Mouse (Mus musculus) lung, embryonic 16.5 days (tissue): ENCODE data around the gene 9130019O22Rik. TPM values are rescaled to one million over a fixed set of nuclear protein-coding genes. Genes with fewer than 3 reads are reported as not detected.
A peak's percentile ranks its signal among the peaks of the same experiment; 100 is the strongest.
"Not testable (repeated sequence)": the region's sequence is repeated elsewhere in the genome, so short reads cannot be mapped to it uniquely, and the experiment has no call there.

Source experiments
- ATAC-seq: fragments of 200-750 bp; cut with Nextera tagmentation; 2 replicates; pipeline ENCODE4 v1.8.0; 2017; ENCODE audit warnings: low read depth, mild to moderate bottlenecking, moderate library complexity
- H3K27ac ChIP-seq: fragments of 300-500 bp; sonication (generic); 2 replicates; pipeline ENCODE4 v1.5.1; 2014; ENCODE audit warnings: mild to moderate bottlenecking, control low read depth, low read length
- H3K27me3 ChIP-seq: fragments of 300-500 bp; sonication (generic); 2 replicates; pipeline ENCODE4 v1.6.1; 2014; ENCODE audit warnings: low read depth, low read length, mixed read lengths; ENCODE audit not compliant: control insufficient read depth, insufficient read depth
- H3K36me3 ChIP-seq: fragments of 300-500 bp; sonication (generic); 2 replicates; pipeline ENCODE4 v1.6.1; 2014; ENCODE audit warnings: low read length; ENCODE audit not compliant: control insufficient read depth, insufficient read depth
- H3K4me1 ChIP-seq: fragments of 300-500 bp; sonication (generic); replicated peaks from 2 replicates; pipeline ENCODE4 v1.6.1; 2014; ENCODE audit warnings: low read length, mixed read lengths; ENCODE audit not compliant: control insufficient read depth, insufficient read depth
- H3K4me2 ChIP-seq: fragments of 300-500 bp; sonication (generic); 2 replicates; pipeline ENCODE4 v1.6.1; 2014; ENCODE audit warnings: low read depth, low read length, control low read depth
- H3K4me3 ChIP-seq: fragments of 300-500 bp; sonication (generic); 2 replicates; pipeline ENCODE4 v1.5.1; 2014; ENCODE audit warnings: mild to moderate bottlenecking, low read length, control low read depth
- H3K9ac ChIP-seq: fragments of 300-500 bp; sonication (generic); 2 replicates; pipeline ENCODE4 v1.6.1; 2014; ENCODE audit warnings: low read length, control low read depth
- H3K9me3 ChIP-seq: fragments of 300-500 bp; sonication (generic); 2 replicates; pipeline ENCODE4 v1.6.1; 2016; ENCODE audit warnings: low read length; ENCODE audit not compliant: control insufficient read depth
- WGBS: fragments of 180-500 bp; shearing (Covaris S2); extraction: QIAGEN DNeasy Blood & Tissue Kit; methylation state at CpG from one replicate; pipeline ENCODE4 v1.1.7; 2014; 5-methylcytosine and 5-hydroxymethylcytosine counted together
- polyA plus RNA-seq: library from polyadenylated mRNA; unstranded; fragments of >200 nt; fragmentation: Nextera tagmentation; extraction: Ambion mirVana; gene quantifications from 2 replicates; pipeline ENCODE4 v1.2.1, GENCODE M21; 2015

The 9130019O22Rik gene
- polyA plus RNA-seq, 1 experiment from 2014 or later, result 8.0 TPM

GRCm38 (mm10) chr7:127363475-127363921, 23.5 kb downstream of the 9130019O22Rik start:
- peak; percentile 43; the same call in 1 of the 2 replicates for ATAC-seq
- WGBS, result 4% methylated on average over 24 of the region's 24 CpGs
- peak overlapping the region; percentile 51 for H3K4me3 ChIP-seq
- H3K9me3 ChIP-seq, result no peaks in the 10 kb centered on the region
- peak overlapping the region; percentile 83 for H3K4me2 ChIP-seq
- H3K9ac ChIP-seq, result peak overlapping the region; percentile 73
- peaks cover 3% of the 10 kb centered on the region; the same call in 1 of the 2 replicates for H3K27me3 ChIP-seq
- H3K36me3 ChIP-seq, result no peaks in the 10 kb centered on the region
- peaks cover 4% of the 10 kb centered on the region; the same call in 1 of the 2 replicates for H3K4me1 ChIP-seq
- H3K27ac ChIP-seq, result no peak overlapping the region

- H3K36me3 ChIP-seq, ATAC-seq, H3K4me1 ChIP-seq, H3K27me3 ChIP-seq, H3K27ac ChIP-seq, H3K9ac ChIP-seq, H3K9me3 ChIP-seq: not testable (repeated sequence)
- Histone ChIP-seq H3K4me3 (peak overlapping the region; percentile 5; the same call in 1 of the 2 replicates), H3K4me2 (peak overlapping the region; percentile 20)
- 21% methylated on average over 13 of the region's 13 CpGs for WGBS
Observed at GRCm38 (mm10) chr7:127362418-127362817, 24.5 kb downstream of the 9130019O22Rik start.

GRCm38 (mm10) chr7:127361449-127361848, 25.5 kb downstream of the 9130019O22Rik start:
- Histone ChIP-seq H3K9ac (no peak overlapping the region), H3K27ac (no peak overlapping the region), H3K4me1 (peaks cover 4% of the 10 kb centered on the region; the same call in 1 of the 2 replicates), H3K4me3 (no peak overlapping the region), H3K9me3 (no peaks in the 10 kb centered on the region), H3K36me3 (no peaks in the 10 kb centered on the region), H3K27me3 (peaks cover 3% of the 10 kb centered on the region; the same call in 1 of the 2 replicates), H3K4me2 (no peak overlapping the region)
- WGBS, result 30% methylated on average over 13 of the region's 13 CpGs
- peak; percentile 26 for ATAC-seq

- no peaks in the 10 kb centered on the region for H3K9me3 ChIP-seq
- peaks cover 4% of the 10 kb centered on the region; the same call in 1 of the 2 replicates for H3K4me1 ChIP-seq
- no peak overlapping the region for H3K4me3 ChIP-seq
- no peak overlapping the region for H3K4me2 ChIP-seq
- H3K36me3 ChIP-seq, result no peaks in the 10 kb centered on the region
- no peak overlapping the region for H3K27ac ChIP-seq
- 46% methylated on average over 4 of the region's 4 CpGs for WGBS
- H3K9ac ChIP-seq, result no peak overlapping the region
- ATAC-seq, result no peak
- H3K27me3 ChIP-seq, result peaks cover 3% of the 10 kb centered on the region; the same call in 1 of the 2 replicates
Observed at GRCm38 (mm10) chr7:127360265-127360664, 26.7 kb downstream of the 9130019O22Rik start.

GRCm38 (mm10) chr7:127358472-127358871, 28.5 kb downstream of the 9130019O22Rik start:
- H3K9ac ChIP-seq, result no peak overlapping the region
- peaks cover 1% of the 10 kb centered on the region for H3K9me3 ChIP-seq
- WGBS, result 57% methylated on average over 4 of the region's 4 CpGs
- H3K27me3 ChIP-seq, result no peaks in the 10 kb centered on the region; the same call in 1 of the 2 replicates
- H3K36me3 ChIP-seq, result no peaks in the 10 kb centered on the region
- no peak for ATAC-seq
- no peak overlapping the region for H3K4me3 ChIP-seq
- H3K4me2 ChIP-seq, result no peak overlapping the region
- H3K4me1 ChIP-seq, result peaks cover 3% of the 10 kb centered on the region; the same call in 1 of the 2 replicates
- H3K27ac ChIP-seq, result no peak overlapping the region

GRCm38 (mm10) chr7:127357871-127358270, 29.1 kb downstream of the 9130019O22Rik start:
- 61% methylated on average over 2 of the region's 2 CpGs for WGBS
- H3K4me1 ChIP-seq, result no peaks in the 10 kb centered on the region
- H3K9me3 ChIP-seq, result peaks cover 4% of the 10 kb centered on the region
- no peak overlapping the region for H3K27ac ChIP-seq
- ATAC-seq, result no peak
- H3K4me3 ChIP-seq, result no peak overlapping the region
- no peaks in the 10 kb centered on the region for H3K36me3 ChIP-seq
- H3K27me3 ChIP-seq, result no peaks in the 10 kb centered on the region; the same call in 1 of the 2 replicates
- no peak overlapping the region for H3K9ac ChIP-seq
- no peak overlapping the region for H3K4me2 ChIP-seq

GRCm38 (mm10) chr7:127355796-127356195, 31.2 kb downstream of the 9130019O22Rik start:
- Histone ChIP-seq H3K9ac (no peak overlapping the region), H3K27me3 (no peaks in the 10 kb centered on the region; the same call in 1 of the 2 replicates), H3K27ac (no peak overlapping the region), H3K4me3 (no peak overlapping the region), H3K4me2 (no peak overlapping the region), H3K4me1 (no peaks in the 10 kb centered on the region), H3K9me3 (peaks cover 4% of the 10 kb centered on the region), H3K36me3 (no peaks in the 10 kb centered on the region)
- no peak for ATAC-seq
- 48% methylated on average over 3 of the region's 3 CpGs for WGBS

GRCm38 (mm10) chr7:127351230-127352004, 35.5 kb downstream of the 9130019O22Rik start:
- Histone ChIP-seq H3K27ac (no peak overlapping the region), H3K9me3 (peaks cover 4% of the 10 kb centered on the region), H3K4me2 (no peak overlapping the region), H3K27me3 (no peaks in the 10 kb centered on the region; the same call in 1 of the 2 replicates), H3K4me1 (peaks cover 6% of the 10 kb centered on the region; the same call in 1 of the 2 replicates), H3K4me3 (no peak overlapping the region), H3K36me3 (no peaks in the 10 kb centered on the region), H3K9ac (no peak overlapping the region)
- WGBS, result 72% methylated on average over 5 of the region's 5 CpGs
- no peak for ATAC-seq

- H3K36me3 ChIP-seq, result peaks cover 16% of the 10 kb centered on the region
- peak overlapping the region; percentile 89 for H3K4me2 ChIP-seq
- peaks cover 14% of the 10 kb centered on the region for H3K4me1 ChIP-seq
- WGBS, result 12% methylated on average over 8 of the region's 8 CpGs
- peak overlapping the region; percentile 20; the same call in 1 of the 2 replicates for H3K9ac ChIP-seq
- H3K27me3 ChIP-seq, result no peaks in the 10 kb centered on the region
- no peak for ATAC-seq
- H3K4me3 ChIP-seq, result peak overlapping the region; percentile 90
- no peaks in the 10 kb centered on the region for H3K9me3 ChIP-seq
- peak overlapping the region; percentile 97 for H3K27ac ChIP-seq
Observed at GRCm38 (mm10) chr7:127346676-127347075, 40.3 kb downstream of the 9130019O22Rik start.
